Mouse (Mus musculus): ENCODE measurements around the gene Itga2b. TPM values are rescaled to one million over a fixed set of nuclear protein-coding genes. Genes with fewer than 3 reads are reported as not detected.

The Itga2b gene
- polyA plus RNA-seq, 1 experiment: 4.5 TPM

DNA sequence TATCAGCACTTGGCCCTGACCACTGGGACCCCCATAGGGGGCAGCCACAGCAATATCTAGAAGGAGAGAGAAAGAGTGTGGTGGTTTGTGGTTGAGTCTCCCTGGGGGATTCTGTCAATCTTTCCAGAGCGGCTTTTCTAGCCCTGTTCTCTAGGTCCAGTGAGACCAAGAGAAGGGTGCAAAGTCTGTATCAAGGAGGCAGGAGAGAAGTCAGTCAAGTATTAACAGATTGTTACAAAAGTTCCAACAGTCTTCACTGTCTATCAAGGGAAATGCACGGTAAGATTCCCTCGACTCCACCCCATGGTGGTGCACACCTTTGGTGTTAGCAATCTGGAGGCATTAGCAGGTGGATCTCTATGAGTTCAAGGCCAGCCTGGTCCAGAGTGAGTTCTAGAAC lies 8.2 kb downstream of the Itga2b start:
- DNase-seq (ENCODE audit: extremely low spot score in 1 of 2, low spot score in 1 of 2): no peak

DNA sequence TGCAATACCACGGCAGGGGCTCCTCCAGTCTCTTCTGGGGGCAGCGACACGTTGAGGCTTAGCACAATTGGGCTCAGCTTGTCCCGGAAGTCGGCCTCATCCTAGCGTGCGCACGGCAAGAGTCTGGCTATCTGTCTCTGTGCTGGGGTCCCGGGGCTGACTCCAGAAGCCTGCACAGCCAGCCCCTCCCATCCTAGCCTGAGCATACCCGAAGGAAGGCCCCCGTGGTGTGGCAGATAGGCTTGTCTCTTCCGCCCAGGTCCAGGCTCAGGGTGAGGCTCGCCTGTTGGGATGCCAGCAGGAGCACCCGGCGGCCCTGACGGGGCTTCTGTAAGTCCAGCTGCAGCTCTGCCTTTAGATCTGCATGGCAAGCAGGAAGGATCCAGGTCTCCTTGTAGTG lies 9.4 kb downstream of the Itga2b start:
- DNase-seq (ENCODE audit: extremely low spot score in 1 of 2, low spot score in 1 of 2): no peak

DNA sequence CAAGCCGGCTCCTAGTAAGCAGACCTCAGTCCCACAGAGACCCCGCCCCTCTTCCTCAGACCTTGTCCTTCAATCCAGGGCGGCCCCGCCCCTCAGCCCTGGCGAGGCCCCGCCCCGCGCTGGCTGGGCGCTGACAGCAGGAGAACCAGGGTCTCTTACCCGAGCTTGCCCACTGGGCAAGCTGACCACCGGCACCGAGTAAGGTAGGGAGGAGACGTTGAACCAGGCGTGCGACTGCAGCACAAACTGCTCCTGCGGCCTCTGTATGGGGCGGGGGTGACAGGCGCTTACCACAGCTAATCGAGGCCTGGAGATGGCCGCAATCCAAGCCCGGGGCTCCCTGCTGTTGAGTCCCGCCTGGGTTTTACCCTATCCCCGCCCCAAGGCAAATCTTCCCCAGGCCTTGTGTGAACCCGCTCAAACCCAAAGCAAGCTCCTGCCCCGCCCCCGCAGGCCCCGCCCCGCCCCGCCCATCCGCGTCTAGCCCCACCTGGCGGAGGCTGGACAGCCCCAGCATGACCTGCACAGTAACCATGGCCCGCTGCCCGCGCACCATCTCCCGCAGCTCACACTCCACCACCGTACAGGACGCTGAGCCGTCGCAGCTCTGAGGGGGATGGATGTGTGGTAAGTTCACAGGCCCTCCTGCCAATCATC lies 14.1 kb downstream of the Itga2b start:
- peak in 1 of 2 experiments; percentile 53 for DNase-seq (ENCODE audit: extremely low spot score in 1 of 2, low spot score in 1 of 2)

DNA sequence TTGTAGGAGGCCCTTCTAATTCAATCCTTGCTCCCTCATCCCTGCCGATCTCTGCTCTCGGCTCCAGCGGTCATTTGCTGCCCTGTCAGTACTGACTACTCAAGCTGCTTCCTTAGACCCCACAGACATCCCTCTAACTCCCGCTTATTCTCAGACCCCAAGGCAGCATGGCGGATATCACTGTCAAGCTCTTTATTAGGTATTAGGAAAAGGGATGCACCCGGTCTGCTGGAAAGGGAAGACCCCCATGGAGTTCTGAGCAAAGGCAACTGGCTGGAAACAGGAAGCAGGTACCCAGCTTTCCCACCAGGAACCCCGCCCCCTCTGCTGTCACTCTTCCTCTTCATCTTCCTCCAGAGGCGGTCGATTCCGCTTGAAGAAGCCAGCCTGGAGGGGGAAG lies 16.8 kb downstream of the Itga2b start:
- no peak for DNase-seq (ENCODE audit: extremely low spot score in 1 of 2, low spot score in 1 of 2)

DNA sequence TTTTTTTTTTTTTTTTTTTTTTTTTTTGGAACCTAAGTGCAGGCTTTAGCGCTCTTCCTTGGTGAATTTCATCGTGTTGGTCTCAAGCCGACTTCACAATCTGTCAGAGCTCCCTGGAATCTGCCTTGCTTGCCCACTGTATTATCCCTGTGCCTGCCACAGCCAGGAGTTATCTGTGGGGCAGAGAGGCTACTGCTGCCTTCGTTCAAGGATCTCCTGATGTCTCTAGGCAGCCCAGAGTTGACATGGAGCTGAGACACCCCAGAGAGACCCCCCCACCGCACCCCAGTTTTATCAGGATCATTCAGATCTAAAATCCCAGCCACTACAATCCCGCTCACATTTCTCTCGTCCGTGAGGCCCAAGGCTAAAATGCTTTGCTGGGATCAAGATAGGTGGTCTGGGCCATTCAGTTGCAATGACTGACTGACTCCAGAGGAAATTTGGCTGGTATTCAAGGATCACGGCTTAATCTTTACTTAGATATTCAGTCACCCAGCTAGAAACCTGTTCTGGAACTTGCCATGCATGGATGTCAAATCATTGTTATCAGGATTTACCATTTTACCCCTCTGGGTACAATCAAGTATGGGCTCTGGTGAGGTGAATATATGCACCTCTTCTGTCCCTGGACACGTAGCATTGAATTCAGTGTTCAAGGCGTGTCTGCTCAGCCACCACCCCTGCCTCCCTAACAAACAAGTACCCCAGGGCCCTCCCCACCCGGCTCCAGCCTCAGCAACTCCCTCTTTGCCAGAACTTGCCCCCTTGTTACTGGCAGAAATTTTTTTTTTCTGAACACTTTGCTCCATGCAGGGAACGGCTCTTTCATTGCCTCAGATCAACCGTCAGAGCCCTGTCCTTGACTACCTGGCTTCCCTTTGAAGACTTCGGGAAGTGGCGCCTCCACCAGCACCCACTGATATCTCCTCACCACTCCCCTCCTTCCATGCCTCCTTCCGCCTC lies 20.6 kb downstream of the Itga2b start:
- no peak for DNase-seq (ENCODE audit: extremely low spot score in 1 of 2, low spot score in 1 of 2)

DNA sequence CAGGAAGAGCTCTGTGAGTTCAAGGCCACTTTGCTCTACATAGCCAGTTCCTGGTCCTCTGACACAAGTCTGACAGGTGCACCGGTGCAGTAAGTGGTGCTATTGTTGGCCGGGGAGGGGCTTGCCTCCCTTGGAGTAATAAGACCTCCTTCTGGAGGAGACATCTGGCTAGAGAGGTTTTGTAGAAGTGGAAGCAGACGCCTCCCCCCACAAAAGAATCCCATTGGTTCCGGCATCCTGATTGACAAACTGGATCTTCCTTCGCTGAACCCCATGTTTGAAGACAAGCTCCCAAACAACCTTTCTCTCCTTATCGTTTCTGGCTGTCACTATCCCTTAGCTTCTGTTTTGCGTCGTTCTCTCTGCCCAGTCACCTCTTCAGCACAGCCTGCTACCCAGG lies 21.6 kb downstream of the Itga2b start:
- DNase-seq (ENCODE audit: extremely low spot score in 1 of 2, low spot score in 1 of 2): peak in 1 of 2 experiments; percentile 78

DNA sequence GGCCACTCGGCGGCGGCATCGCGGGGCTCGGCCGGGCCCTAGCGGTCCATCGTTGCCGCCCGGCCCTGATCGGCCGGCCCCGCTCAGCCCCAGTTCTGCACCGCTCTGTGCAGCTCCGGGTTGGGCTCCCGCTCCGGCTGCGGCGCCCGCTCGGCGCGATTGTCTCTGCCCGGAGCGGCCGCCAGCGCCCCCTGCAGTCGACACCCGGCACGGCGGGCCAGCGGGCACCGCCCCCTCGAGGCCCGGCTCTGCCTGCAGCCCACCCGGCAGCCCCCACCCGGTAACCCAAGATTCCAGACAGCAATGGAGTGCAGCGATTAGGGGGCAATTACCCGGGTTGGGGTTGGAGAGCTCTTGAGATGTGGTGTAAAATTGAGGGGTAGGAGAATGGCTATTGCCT lies 22.4 kb downstream of the Itga2b start, which contains the start of gene Fam171a2:
Gene Fam171a2, minus strand, starts transcription at position 186 of the 400 bp plus-strand sequence.
- peak in 1 of 2 experiments; percentile 86 for DNase-seq (ENCODE audit: extremely low spot score in 1 of 2, low spot score in 1 of 2)

DNA sequence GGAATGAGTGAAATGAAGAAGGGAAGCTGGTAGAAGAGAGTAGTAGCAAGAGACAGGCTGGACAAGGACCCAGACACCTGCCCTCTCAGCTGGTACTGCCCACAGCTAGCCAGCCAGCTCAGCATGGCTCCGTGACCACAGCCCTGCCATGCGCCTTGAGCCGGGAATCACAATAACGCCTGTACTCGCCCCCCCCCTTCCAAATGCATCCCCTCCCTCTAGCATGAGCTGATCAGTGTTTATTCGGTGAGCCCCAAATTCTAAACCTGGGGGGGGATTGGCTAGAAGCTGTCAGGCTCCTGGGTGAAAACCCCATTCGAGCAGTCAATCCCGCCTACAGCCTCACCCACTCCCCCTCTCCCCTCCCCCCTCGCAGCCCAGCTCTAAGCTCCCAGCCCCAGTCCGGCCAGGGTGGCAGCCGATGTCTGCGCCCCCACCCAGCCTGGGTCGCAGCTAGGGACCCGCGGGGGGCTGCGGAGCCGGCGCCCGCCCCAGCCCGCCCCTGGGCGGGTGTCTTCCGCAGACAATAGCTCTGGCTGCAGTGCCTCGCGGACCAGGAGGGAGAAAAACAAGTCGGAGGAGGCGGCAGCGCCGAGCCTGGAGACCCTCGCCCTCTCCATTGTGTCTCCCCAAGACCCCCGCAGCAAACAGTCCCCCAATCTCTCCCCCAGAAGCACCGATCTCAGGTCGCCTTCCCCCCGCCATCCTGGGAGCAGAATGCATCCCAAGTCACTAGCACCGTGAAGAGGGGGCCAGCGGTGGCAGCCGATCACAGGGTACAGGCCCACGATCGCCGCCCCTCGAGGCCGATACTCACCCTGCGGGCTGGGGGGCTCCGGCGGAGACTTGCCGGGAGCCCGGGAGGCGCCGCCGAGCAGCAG lies 23.1 kb downstream of the Itga2b start:
- DNase-seq (ENCODE audit: extremely low spot score in 1 of 2, low spot score in 1 of 2): no peak

DNA sequence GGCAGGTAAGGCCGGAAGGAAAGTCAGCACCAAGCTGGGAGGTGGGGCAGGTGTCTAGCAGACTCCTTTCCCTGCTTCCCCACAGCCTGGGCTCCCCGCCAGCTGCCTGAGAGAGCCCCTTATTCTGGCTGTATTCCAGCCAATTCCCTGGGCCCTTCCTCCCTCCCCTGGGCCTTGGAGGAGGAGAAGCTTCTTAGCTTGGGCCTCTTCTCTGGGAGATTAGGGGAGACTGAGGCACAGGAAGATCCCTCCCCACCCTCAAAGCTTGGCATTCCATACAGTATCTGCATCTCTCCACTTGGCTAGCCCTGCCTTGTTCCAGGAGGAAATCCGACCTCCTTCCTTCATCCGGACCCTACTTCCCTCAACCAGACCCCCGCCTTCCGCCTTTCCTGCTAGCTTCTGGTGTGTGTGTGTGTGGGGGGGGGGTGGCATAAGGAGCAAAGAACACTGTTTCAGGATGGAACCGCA lies 24.0 kb downstream of the Itga2b start:
- DNase-seq (ENCODE audit: extremely low spot score in 1 of 2, low spot score in 1 of 2): no peak

DNA sequence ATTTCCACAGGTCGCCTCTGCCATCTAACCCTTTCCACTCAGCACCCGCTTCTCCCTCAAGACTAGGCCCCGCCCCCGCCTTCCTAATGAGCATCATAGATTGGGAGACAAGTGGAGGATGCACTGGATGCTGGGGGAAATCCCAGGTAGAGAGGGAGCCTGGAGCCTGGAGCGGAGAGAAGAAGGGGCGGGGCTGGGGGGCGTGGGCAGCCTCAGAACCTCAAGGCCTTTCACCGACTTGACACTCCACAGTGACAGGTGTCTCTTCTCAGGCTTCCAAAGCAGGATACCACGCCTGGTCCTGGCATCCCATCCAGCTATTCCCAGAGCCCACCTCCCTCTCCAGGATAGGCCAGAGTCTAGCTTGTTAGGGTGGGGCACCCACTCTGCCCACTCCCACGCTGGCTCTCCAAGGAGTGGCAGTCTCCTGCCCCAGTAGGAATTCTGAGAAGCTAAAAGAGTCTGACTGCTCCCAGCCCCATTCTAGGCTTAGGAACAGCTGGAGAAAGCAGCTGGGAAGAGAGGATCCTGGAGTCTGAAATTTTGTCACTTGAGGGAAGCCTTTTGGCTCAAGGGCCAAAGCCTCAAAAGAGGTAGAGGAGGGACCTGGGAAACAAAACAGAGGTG lies 24.5 kb downstream of the Itga2b start:
- no peak for DNase-seq (ENCODE audit: extremely low spot score in 1 of 2, low spot score in 1 of 2)

DNA sequence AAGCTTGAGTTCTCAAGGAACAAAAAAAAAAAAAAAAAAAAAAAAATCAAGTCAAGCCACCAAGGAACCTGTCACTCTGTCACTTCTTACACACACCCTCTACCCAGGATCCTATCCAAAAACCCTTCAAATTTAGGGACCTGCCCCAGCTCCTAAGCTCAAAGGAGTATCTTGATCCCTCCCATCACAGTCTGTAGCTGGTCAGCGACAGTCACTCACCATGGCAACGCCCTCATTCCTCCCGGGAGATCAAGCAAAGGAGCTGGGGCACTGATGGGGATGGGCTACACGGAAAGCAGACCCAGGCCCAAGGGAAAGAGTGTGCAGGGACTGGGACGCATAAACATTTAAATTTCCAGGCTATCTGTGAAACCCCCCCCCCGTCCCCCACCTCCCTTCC lies 25.1 kb downstream of the Itga2b start:
- no peak for DNase-seq (ENCODE audit: extremely low spot score in 1 of 2, low spot score in 1 of 2)

DNA sequence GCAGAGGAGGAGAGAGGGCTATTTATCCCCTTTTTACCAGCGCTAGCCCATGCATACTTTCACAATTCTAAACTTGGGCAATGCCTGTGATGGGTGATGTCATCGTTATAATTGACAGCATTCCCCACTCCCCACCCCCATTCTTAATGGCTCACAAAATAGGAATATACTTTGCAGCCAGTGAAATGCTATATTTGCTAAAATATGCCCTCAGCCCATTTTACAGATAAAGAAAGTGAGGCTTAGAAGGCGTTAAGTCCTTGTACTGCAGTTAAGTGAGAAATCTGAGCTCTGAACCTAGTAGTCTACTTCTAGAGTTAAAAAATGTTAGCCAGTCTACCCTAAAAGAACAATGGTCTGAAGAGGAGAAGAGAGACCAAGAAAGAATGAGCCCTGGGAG lies 25.6 kb downstream of the Itga2b start:
- DNase-seq (ENCODE audit: extremely low spot score in 1 of 2, low spot score in 1 of 2): no peak

DNA sequence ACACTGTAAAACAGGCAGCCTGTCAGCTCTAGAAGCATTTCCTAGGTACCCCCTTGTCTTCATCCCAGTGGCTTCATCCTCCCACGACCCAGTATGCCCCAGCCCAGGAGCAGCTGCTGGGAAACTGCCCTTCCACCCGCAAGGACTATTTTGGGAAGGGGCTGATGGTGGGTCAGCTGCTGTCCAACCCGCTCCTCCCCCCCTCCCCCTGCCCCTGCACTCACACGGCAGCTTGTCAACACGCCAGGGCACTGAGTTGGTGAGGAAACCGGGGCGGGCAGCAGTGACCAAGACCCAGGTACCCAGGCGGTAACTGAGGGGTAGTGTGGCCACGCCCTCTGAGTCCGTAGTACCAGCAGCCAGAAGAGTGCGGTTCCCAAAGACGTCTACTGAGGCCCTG lies 26.2 kb downstream of the Itga2b start:
- DNase-seq (ENCODE audit: extremely low spot score in 1 of 2, low spot score in 1 of 2): no peak

DNA sequence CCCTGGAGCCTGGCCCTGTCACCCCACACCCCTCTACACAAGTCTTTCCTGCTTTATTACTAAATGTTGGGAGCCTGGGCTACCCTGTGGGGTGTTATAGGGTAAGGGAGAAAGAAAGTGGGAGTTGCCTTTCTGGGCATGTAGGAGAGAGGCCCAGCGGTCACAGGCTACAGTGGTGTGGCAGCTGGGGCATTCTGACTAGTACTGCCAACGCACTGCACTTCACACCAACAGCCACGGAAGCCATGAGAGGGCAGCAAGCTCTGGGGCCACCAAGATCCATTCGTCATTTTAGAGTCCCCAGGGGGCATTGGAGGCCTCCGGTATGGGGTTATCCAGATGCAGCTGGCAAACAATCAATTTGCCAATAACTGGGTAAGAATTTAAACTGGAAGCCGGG lies 27.8 kb downstream of the Itga2b start:
- no peak for DNase-seq (ENCODE audit: extremely low spot score in 1 of 2, low spot score in 1 of 2)

DNA sequence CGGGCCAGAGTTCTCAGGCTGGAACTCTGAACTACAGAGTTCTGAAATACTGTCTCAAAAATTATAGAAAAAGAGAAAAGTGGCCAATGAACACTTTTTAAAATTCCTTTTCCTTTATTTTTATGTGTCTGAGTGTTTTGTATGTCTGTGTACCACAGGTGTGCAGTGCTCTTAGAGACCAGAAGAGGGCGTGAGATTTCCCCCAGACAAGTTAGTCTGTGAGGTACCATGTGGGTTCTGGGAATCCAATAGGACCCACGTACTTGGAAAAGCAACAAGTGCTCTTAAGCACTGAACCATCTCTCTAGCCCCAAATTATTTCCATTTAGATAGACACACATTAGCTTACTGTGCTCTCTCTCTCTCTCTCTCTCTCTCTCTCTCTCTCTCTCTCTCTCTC lies 28.5 kb downstream of the Itga2b start:
- DNase-seq (ENCODE audit: extremely low spot score in 1 of 2, low spot score in 1 of 2): no peak

DNA sequence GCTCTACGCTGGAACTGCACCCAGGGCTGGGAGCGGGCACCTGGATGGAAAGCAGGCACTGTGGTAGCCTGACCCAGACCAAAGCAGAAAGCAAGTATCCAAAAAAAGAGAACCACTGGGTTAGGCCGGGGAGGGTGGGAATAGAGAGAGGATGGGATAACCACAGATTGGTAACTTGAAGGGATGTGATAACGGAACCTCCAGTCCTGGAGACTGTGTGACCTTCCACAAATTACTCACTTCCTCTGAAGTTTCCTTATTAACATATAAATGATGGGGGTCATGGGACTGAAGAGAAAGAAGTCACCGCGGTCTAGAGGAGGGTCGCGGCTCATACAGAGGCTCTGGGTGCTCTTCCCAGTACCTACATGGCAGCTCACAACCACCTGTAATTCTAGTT lies 29.7 kb downstream of the Itga2b start:
- DNase-seq (ENCODE audit: extremely low spot score in 1 of 2, low spot score in 1 of 2): no peak

DNA sequence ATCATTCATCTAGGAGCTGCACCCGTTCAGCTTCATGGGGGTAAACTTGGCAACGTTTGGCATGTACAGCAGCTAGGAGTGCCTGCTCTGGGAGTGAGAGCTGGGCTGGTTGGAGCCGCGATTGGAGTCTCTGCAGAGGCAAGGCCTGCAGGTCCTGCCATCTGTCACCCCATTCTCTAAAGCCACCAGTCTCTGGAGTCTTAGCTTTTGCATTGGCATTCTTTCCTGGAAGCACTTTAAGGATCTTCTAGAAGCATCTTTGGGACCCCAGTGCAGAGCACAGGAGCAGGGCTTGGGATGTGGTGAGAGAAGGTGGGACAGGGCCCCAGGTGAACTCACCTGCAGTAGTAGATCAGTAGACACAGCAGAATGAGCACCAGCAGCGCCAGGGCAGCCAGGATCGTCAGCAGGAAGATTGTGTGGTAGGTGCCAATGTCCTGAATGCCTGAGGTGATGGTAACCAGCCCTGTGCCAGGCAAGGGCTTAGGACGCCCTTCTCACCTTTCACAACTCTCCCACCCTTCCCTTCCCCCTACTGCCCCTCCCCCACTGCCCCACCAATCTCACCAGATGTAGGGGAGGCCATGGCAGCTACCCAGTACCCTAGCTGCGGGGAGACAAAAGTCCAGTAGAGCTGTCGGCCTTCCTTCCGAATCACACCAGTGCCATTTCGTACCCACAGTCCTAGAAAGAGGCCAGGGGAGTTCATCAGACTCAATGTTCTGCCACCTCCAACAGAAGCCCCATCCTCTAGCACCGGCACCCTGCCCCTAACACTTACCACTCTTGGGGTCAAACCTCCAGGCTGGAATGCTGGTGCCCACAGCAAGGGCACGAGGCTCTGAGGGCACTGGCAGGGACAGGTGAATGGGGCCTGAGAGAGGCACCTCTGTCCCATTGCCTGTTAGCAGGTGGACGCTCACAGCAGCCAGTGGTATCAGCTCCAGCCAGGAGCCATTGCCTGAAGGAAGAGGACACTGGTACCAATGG lies 30.5 kb downstream of the Itga2b start:
- DNase-seq (ENCODE audit: extremely low spot score in 1 of 2, low spot score in 1 of 2): no peak

DNA sequence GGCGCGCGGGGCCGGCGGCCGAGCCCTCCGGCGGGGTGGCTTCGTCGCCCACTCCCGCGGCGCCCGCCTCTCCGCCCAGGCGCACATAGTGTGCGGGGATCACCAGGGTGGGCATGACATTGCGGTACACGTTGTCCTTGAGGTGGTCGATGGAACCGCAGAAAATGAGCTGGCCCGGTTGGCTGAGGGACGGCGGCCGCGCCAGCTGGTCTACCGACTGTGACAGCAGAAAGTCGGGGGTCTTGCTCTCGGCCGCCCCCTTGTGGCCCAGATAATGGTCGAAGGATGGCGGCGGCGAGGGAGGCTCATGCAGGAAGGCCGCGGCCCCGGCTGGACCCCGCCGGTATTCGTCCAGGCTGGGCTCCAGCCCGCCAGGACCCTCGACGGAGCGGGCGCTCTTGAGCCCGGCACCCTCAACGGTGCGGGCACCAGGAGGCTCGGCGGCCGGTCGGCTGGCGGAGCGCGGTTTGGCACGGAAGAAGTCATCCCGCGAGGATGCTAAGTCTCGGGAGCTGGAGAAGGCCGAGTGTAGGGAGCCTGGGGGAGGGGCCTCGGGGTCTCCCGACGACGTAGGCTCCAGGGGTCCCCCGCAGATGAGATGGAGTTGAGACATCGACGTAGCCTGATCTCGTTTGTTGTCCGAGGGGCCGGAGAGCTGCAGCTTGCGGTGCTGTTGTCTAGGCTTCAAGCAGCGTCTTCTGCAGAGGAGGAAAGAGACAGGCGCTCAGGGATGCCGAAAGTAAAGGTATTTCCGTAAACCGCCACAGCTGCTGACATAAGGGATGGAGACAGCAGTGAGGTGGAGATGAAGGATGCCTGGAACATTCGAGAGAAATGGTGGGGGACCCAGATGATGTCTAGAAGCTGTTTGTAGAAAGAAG lies 31.5 kb downstream of the Itga2b start:
- peak in 1 of 2 experiments; percentile 85 for DNase-seq (ENCODE audit: extremely low spot score in 1 of 2, low spot score in 1 of 2)

Data from frontal cortex, adult 2 months (tissue).